Mouse (Mus musculus): ENCODE data around the gene Tmcc3.

The Tmcc3 gene

DNA sequence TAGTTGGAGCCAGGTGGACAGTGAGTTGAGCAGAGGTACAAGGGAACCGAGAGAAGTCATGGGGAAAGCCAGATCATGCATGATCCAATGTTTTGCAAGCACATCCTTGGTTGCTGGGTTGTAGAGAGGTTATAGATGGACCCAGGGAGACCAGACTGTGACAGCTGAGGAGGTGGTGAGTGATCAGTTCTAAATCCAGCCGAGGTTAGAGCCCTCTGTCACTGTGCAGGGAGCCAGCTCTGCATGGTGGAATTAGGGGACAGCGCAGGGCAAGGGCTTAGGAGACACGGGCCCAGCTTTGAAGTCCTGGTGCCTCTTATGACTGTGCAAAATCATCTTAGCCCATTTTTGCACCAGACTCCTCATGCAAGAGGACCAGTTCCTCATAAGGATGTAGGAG lies 228.5 kb downstream of the Tmcc3 start:
- in situ Hi-C loops (cut with MboI; ENCODE audit: unreplicated experiment in 2 of 2): loop anchor here in 1 of 2 experiments (25.0 kb wide), 1 partner anchor 1503 kb away; no protein-coding TSS in a partner anchor

DNA sequence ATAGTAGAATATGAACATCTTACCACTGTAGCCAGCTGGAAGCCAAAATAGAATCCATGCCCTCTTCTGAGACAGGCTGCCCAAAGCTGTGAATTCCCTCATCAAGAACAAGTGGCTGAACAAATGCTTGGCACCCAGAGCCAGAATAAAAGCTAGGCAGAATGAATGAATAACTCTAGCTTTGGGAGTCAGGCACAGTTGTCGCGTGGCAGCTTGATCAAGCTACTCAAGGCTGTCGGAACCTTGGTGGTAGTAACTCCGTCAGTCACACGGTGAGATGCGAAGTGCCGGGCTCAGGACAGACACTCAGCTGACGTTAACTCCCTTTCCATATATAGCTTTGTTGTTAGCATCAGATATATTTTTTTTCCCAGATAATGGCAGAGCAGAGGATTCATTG lies 232.2 kb downstream of the Tmcc3 start:
- in situ Hi-C loops (cut with MboI; ENCODE audit: unreplicated experiment in 2 of 2): loop anchor here in 1 of 2 experiments (25.0 kb wide), 1 partner anchor 1507 kb away; no protein-coding TSS in a partner anchor

DNA sequence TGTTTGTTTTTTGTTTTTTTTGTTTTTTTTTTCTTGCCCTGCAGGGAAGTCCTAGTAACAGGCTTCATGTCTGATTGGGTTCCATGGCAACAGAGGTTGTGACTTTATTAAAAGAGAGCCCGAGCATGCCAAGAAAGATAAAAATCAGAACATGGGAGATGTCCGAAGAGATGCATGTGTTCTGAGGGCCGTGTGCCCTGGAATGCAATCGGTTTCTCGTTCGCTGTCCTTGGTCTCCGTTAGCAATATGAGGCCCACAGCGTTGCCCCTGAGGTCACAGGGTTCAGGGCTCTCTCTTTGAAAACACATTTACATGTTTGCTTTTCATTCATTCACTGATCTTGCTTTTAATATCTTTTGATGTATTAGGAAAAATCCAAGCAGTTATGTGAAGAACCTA lies 233.1 kb downstream of the Tmcc3 start:
- in situ Hi-C loops (cut with MboI; ENCODE audit: unreplicated experiment in 2 of 2): loop anchor here in 1 of 2 experiments (25.0 kb wide), 1 partner anchor 1508 kb away; no protein-coding TSS in a partner anchor

DNA sequence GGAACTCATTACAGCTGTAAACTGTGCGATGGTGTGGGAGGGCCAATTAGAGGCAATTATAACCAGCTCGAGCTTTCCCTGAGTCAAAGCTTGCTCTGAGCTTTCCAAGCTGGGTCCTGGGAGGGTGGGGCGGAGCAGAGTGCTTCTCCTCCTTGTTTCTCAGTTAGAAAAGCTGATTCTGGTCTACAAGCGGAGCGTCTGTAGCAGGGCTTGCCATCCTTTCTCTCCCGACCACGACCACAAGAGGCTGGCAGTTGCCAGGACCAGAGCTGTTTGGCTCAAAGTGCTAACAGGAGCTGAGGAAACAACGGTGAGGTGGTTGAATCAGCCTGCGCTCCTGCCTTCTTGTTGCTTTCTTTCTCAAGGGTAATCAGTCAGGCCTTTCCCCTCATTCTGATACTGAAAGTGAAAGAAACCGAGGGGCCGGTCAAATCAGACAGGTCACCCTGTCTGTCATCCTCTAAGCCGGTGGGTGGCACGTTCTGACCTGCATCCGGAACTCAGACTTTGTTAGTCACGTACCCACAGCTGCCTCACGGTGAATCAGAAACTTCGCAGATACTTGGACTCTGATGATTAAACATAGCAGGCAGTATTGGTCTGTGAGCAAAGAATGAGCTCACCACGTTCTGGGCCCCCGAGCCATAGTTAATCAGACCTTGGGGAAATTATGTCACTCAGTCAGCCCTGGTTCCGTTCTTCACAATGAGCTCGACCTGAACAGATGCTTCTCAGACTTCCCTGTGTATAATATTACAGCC lies 233.7 kb downstream of the Tmcc3 start:
- in situ Hi-C loops (cut with MboI; ENCODE audit: unreplicated experiment in 2 of 2): loop anchor here in 1 of 2 experiments (25.0 kb wide), 1 partner anchor 1508 kb away; no protein-coding TSS in a partner anchor

DNA sequence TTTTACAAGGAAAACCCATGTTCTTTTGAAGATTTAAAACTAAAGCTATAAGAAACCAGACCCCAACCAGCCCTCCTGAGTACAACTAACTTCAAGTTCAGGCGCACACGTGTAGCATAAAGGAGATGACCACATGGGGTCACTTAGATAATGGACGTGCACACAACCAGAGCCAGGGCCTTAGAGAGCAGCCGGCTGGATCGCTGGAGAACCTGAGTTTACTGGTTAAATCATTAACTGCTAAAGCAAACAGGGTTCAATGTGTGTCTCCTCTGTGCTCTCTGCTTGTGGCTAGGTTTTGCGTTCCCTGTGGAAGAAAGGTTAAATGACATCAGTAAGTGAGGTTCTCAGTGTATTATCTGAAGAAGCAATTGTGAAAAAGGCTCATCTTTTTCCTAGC lies 234.9 kb downstream of the Tmcc3 start:
- in situ Hi-C loops (cut with MboI; ENCODE audit: unreplicated experiment in 2 of 2): loop anchor here in 1 of 2 experiments (25.0 kb wide), 1 partner anchor 1509 kb away; no protein-coding TSS in a partner anchor

DNA sequence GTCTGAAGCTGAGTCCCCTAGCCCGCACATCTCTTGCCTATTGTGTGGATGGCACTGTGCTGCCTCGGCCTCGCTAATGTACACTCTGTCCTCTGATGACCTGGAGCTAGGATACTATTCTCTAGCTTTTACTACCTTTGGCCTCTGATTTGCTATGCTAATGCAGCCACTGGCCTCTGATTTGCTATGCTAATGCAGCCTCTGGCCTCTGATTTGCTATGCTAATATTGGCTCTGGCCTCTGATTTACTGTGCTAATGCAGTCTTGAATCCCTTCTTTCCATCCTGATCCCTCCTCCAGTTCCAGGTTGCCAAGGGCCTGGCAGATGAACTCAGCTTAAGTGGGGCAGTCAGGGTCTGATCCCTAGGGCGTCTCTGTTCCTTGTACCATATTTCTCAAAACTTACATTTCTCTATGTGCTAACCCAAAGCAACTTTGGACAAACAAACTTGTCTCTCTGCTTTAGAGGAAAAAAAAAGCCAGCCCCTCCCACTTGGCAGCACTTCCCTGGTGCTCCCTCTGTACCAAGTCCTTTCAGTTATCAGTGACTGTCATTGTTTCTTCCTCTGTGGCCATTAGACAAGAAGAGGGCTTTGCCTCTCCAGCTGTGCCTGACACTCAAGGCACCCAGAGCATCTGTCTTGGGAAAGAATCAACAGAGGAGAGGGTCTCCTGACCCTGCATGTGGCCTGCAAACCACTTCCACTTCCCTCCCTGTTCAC lies 237.9 kb downstream of the Tmcc3 start:
- in situ Hi-C loops (cut with MboI; ENCODE audit: unreplicated experiment in 2 of 2): loop anchor here in 1 of 2 experiments (25.0 kb wide), 1 partner anchor 1512 kb away; no protein-coding TSS in a partner anchor

DNA sequence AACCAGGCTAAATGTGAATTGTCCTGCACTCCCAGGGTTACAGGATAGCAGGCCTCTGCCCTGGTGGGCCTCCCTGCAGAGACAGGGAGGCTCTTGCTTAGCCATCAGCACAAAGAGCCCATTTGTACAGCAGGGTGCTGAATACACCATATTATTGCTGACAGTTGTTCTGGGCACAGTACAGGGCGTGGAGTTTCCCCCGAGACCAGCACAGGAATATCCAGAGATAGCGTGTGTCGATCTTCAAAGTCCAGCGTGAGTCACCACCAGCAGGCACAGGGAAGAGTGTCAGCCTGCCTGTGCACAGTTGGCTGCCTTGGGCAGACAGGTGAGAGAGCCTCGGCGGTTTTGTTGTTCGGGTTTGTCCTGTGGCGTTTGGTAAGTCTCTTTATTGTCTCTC lies 238.9 kb downstream of the Tmcc3 start:
- in situ Hi-C loops (cut with MboI; ENCODE audit: unreplicated experiment in 2 of 2): no loop called here

DNA sequence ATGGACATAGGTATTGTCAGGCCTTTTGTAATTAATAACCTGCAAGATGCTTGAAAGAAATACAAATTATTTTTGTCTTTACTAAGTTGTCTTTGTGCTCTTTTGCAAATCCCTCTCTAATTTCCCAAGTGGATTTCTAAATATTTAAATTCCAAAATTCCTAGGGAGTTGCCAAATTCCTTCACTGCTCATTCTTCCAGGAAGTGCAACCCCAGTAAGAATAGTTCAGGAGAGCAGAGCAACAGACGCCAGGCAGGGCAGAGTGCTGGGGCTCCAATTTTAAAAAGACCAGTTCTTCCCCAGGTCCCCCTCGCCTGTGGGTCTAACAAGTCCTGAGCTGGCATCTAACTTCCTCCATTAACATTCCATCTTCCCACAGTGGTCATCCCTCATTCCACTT lies 239.3 kb downstream of the Tmcc3 start:
- in situ Hi-C loops (cut with MboI; ENCODE audit: unreplicated experiment in 2 of 2): no loop called here

DNA sequence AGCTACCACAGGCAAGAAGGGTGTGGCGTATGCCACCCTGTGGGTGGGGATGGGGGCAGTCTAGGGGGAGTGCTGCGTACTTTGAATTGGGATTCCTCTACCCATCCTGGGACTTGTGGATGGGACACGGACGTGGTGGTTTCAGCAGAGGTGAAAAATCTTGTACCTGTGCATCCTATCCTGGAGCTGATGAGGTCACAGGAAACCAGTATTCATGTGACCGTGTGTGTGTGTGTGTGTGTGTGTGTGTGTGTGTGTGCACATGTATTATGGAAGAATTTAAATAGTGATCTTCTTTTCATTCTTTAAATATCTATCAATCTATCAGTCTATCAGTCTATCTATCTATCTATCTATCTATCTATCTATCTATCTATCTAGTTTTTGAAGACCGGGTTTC lies 239.8 kb downstream of the Tmcc3 start:
- in situ Hi-C loops (cut with MboI; ENCODE audit: unreplicated experiment in 2 of 2): no loop called here

DNA sequence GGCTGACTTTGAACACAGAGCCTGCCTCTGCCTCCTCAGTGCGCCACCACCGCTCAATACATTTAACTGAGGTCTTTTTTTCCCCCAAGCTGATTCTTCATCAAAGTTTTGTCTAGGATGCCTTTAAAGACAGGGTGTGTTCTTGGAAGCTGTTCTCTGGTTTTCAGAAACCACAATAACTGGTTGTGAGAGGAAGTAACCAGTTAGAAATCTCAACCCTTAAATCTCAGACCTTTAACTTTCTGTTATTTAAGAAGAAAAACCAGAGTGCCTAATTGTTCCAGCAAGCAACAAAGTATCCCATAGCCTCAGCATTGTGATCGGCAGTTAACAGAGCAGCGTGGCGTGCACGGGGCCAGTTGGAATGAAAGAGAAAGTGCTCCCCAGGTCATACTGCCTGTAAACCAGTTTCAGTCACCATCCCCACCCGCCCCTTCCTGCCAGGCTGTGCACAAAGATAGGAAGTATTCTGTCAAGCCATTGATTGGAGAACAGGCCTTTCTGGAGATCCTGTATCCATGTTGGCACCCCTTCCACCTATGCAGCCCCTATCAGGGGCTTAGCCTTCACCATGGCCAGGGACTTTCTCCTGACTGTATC lies 240.3 kb downstream of the Tmcc3 start:
- in situ Hi-C loops (cut with MboI; ENCODE audit: unreplicated experiment in 2 of 2): no loop called here

DNA sequence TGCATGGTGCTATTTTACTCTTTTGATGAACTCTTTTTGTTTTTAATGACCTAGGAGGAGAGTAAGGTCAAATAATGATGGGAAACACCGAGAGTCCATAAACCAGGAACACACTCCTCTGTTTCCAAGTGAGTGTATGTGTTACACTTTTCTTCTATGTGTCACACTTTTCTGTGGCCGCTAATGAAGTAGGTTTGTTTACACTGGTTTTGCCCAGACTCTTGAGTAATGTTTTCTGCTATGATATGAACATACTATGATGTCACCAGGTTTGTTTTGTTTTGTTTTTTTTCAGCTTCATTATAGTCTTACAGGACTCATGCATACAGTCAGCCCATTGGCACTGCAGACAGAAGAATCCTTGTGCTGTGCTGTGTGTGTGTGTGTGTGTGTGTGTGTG lies 243.6 kb downstream of the Tmcc3 start:
- in situ Hi-C loops (cut with MboI; ENCODE audit: unreplicated experiment in 2 of 2): no loop called here

DNA sequence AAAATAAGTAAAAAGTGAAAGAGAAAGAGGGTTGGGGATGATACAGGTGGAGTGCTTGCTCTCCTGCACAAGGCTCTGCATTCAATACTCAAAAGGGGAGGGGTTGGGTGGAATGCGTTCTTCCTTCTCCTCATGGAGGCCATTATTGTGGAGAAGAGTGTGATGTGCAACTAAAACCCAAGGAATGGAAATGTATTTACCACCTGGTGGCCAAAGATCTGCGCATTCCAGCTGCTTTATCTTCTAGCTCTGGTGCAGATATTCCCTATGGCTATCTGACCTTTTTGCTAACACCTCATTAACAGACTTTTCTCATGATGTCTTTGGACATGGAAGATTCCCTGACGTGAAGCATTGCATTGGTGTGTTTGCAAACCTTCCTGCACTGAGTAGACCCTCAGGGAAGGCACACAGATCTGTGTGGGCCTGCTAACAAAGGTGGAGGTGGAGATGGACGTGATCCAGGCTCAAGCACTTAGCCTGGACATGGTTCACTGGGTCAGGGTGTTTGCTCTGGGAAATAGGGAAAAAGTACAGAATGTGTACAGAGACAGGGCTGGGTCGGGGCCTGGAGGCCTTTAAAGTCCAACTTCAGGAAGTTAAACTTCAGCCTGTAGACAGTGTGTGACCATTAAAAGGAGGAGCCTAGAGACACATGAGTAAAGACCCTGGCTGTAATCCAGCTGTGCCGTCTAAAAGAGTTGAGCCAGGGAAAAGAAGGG lies 245.8 kb downstream of the Tmcc3 start:
- in situ Hi-C loops (cut with MboI; ENCODE audit: unreplicated experiment in 2 of 2): no loop called here

DNA sequence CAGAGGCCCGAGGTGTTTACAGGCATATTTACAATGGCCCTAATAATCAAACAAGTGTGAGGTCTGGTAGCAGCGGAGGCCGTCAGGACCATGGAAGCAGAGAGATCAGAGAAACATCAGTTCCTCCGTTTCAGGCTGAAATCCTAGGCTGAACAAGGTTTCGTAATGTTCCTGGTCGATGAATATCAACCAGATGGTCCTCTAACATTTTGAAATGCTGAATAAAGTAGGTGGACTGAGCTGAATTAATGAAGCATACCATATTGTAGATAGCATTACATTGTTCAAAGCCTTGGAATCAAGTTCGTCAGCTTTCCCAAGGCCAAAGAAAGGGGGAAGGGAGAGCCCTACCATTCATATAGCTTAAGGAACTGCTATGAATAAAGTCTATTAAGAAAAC lies 247.1 kb downstream of the Tmcc3 start:
- in situ Hi-C loops (cut with MboI; ENCODE audit: unreplicated experiment in 2 of 2): no loop called here

DNA sequence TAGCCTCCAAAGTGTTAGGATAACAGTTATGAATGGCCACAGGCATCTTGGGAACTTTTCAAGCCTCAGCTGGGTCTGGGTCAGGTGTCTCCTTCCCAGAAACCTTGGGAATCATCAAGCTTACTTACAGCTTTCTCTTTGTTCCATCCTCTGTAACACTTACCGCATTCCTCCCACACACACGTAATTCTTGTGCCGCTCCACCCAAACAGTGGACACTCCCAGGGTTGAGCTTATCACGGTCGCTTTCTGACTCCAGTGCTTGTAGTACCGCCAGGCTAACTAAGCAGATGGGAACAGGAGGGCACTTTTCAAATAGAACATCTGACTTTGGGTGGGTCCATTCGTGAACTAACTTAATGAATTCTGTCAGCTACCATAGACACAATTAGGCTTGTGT lies 249.6 kb downstream of the Tmcc3 start:
- in situ Hi-C loops (cut with MboI; ENCODE audit: unreplicated experiment in 2 of 2): no loop called here

DNA sequence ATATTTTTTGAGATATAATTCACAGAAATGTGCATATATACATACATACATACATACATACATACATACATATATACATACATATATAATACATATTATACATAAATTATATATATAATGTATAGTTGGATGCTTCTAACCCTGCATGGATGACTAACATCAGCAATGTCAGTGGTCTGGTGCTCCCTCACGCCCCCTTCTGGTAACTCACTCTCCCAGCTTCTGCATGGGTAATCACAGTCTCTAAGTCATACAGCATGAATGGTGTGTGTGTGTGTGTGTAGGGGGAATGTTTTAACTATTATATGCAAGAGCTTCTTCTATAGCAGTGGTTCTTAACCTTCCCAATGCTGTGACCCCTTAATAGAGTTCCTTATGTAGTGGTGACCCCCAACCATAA lies 250.4 kb downstream of the Tmcc3 start:
- in situ Hi-C loops (cut with MboI; ENCODE audit: unreplicated experiment in 2 of 2): no loop called here

DNA sequence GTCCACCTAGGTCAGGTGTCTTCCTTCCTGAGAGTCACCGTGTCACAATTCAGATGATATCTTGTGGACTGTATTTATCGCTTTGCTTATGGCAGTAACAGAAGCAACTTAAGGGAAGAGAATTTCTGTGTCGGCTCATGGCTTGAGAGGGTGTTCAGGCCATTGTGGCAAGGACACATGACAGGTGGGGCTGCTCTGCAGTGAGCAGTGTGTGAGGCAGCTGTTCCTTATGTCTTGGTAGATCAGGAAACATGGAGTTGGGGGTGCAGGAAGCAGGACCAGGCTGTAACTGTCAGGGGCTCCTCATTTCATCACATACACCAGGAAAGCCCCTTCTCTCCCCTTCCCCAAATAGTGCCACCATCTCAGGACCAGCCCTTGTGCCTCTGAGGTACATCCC lies 251.2 kb downstream of the Tmcc3 start:
- in situ Hi-C loops (cut with MboI; ENCODE audit: unreplicated experiment in 2 of 2): no loop called here

DNA sequence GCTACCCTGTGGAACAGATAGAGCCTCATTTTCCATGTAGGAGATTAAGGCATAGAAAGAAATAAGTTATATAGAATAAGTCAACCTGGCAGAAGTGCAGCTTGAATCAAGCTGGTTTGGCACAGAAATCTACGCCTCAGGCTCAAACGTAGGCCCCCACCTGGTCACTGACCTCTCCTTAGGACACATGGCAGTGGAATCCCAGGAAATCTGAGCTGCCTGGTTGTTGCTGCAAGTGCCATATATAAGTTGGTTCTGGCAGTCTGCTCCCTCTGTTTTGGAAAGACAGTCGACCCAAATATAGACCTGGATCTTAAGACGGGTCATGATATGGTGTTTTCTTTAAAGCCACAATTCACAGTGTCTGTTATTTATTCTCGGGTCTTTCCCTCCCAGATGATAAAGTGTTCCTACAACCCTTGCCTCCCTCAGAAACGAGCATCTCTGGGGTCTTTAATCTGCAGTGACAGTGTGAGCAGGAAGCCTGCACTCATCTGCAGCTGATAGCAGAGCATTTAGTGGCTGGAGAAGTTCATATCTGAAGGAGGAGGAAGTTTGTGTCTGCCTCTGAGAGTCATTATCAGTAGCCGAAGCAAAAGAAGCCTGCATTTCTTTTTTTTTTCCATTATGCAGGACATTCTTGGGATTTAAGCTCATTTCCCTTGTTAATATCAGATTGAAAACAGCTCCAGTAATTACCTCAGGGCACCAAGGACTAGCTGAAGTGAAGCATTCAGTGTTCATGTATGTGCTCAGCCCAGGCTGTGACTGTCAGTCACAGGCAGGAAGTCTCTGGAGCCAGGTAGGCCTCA lies 253.9 kb downstream of the Tmcc3 start:
- in situ Hi-C loops (cut with MboI; ENCODE audit: unreplicated experiment in 2 of 2): no loop called here

DNA sequence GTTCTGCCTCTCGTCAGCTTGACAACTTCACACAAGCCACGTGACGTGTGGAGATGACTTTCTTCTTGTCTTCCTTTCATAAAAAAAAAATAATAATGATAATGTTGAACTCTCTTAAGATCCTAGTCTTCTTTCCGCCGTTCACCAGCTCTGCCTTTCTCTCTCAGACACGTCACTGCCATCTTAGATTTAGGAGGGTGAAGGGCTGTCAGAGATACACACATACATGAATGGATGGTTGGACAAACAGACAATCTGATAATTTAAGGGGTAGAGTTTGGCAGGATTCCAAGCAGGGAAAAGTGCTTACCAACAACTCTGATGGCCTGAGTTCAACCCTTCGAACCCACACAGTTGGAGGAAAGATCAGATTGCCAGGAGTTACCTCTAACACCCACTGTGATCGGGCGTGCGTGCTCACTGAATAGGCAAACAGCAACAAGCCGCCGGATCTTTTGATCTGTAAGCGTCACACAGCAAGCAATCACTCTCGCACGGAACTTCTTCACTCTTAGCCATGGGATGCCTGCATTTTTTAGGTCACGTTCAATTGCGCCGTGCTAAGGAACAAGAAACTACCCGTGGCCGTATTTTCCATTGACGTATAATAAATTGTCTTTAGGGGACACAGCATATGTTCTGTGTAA lies 254.6 kb downstream of the Tmcc3 start:
- in situ Hi-C loops (cut with MboI; ENCODE audit: unreplicated experiment in 2 of 2): no loop called here

DNA sequence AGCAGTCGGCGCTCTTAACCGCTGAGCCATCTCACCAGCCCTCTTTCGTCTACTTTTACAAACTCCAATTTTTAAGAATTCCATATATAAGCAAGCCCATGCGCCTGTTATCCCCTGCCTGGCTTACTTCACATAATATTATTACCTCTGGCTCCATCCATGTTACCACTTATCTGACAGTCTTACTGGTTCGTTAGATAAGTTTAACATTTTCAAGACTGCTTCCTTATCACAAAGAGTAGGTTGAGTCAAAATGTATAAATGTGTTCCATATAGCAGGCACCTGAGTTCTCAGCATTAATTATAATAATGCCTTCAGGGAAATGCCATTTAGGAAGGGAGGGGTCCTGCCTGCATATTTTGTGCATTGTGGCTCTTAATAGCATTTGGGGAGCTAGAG lies 255.5 kb downstream of the Tmcc3 start:
- in situ Hi-C loops (cut with MboI; ENCODE audit: unreplicated experiment in 2 of 2): no loop called here
